Mouse (Mus musculus): Measurements from ENCODE around the gene Scaf1.

Gene Scaf1

DNA sequence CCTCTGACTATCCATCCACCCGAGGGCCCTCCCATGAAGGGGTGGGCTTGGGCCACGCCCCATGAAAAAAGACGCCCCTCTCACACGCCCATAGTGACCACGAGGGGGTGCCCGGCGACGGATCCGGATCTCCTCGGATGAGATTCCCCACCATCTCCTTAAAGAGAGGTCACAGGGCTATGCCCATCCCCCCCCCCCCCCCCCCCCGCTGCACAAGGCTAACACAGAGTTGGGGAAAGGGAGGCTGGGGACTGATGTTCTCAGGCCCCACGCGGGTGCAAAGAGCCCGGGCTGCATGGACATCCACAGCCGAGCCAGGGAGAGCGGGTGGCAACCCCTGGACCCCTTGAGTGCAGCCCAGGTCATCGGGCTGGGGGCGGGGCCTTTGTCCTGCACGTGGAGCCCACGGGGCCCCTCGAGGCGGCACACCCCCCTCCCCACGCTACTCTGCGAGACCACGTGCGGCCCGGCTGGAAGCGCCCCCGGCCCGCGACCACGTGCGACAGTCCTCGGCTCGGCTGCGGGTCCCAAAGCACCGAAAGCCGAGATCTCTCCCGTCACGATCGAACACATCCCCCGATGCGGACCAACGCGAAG is 30.5 kb downstream of the Scaf1 start:
- in situ Hi-C loops (cut with MboI, MseI): no loop called here

DNA sequence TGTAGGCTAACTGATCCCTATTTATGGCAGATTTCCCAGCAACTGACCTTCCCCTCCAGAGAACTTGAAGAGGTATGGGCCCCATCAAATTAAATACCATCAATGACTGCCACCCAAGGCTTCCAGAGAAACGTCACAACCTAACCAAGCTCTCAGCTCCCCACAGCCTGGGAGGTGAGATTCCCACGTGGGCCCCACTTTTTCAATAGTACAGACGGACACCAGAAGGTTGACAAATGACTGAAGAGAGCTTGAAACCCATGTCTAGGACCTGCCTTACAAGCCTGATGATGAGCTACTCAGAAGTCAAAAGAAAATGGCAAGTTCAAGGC is 31.4 kb downstream of the Scaf1 start:
- in situ Hi-C loops (cut with MboI, MseI): no loop called here

DNA sequence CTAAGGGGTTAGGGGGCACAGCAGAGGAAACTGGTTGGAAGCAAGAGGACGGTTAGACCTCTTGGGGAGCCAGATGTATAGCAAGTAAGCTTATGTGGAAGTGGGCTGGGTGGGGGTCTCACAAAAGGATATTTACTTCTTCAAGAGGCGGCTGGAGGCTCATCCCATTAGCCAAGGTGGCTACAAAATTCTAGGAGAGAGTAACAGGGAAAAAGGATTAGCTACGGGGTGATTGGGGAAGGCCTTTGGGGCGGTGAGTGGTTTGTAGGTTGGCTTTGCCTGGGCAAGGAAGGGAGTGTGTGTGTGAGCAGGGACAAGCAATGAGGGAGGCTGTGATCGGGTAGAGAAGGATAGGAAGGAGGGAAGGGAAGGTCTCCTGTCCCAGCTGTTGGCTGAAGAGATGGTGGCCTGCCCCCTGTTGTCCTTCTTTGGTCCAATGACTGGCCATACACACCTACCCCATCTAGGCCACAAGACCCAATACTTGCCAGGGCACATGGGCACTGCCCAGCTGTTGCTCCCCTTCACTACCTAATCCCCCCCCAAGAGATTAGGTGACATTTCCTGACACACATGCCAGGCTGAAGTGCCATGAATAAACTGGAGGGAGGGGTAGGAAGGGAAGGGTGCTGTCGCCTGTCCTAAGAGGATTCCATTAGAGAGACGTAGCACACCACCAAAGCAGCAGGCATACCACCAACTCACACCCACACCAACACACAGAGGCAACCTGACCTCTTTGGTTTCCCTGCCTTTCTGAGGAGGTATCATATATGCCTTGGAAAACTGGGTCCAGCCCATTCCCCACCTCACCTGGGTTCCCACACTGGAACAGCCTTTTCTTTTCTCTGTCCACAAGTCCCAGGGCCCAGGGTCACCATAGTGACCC is 32.0 kb downstream of the Scaf1 start:
- in situ Hi-C loops (cut with MboI, MseI): no loop called here

DNA sequence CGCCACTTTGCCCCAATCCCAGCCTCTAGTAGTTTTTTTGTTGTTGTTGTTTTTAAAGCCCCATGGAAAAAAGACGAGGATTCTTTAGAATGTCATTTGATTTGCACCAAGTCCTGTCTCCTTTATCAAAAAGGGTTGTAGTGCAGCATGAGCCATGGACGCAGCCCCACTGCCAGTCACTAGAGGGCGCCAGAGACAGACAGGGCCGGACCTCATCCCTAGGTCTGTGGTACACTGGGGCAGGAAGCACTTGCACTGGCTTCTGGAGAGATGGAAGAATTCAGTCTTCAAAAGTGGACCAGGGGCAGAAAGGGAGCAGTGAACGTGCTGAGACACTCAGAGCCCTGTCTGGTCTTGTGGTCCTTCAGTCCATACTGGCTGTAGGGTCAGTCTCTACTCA is 33.1 kb downstream of the Scaf1 start:
- in situ Hi-C loops (cut with MboI, MseI): no loop called here

DNA sequence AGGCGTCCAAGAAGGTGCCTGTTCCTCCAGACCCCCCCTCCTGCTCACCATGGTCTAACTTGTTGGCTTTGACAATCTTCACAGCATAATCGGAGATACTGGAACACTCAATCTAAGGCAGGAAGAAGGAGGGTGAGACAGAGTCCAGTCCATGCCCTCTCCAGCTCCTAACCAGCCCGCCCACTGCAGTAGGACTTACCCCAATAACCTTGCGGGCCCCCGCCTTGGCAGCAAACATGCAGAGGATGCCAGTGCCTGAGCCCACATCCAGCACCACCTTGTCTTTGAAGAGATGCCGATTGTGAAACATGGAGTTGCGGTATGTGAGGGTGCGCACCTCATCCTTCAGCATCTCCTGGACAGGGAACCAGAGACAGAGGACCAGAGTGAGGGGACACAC is 34.6 kb downstream of the Scaf1 start:
- in situ Hi-C loops (cut with MboI, MseI): no loop called here

DNA sequence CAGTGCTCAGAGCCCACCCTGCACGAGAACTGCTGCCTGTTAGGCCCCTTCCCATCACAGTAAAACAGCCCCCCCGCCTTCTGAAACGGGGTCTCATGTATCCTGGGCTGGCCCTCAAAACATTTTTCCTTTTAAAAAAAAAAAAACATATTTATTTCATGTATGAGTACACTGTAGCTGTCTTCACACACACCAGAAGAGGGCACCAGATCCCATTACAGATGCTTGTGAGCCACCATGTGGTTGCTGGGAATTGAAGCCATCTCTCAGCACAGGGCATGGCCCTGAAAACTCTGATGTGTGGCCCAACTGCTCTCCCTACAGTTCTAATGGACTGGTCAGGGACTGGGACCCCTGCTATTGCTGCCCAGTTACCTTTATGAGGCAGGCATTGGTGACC is 37.9 kb downstream of the Scaf1 start:
- in situ Hi-C loops (cut with MboI, MseI): no loop called here

DNA sequence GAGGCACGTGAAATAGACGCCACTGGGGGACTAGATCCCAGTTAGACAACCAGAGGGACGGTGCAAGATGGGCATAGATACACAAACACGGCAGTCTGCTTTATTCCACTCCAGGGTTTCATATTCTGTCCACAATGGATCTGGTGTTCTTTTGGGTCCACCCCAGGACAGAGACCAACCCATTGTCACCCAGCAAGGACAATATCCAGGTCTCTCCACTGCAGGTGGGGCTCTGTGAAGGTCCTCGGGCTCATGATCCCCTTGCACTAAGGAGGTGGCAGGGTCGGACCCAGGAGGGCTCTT is 41.1 kb downstream of the Scaf1 start:
- in situ Hi-C loops (cut with MboI, MseI): no loop called here

DNA sequence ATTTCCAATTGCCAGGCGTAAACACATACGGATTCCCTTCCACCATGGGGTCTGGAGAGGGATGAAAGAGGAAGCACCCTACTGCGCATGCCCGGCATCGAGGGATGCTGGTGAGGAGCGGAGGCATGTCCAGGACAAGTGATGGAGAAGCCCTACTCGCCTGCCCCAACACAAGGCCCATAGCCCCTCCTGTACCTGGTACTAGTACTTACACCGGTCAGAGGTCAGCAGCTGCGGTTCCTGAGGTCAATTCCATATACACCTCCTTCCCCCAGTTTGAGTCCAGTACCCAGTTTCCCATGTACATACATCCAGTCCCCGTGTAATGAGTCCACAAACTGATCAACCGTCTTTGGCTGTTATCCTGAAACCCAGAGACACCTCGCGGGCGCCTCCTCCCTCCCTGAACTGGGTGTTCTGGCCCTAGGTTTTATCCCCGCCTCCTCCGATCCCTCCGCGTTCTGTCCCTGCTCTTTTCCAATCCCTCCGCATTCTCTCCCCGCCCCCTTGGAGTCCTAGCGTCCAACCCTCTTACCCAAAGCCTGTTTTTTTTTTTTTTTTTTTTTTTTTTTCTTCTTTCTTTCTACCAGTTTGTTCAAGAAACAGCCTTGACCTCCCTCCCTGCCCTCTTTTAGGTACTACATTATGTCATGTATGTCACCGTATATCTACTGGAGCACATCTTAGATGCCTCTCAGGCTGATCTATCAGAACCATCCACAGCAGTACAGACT is 41.6 kb downstream of the Scaf1 start, which contains the start of gene Cpt1c:
Gene Cpt1c, minus strand, starts transcription at position 469 of the 734 bp plus-strand sequence.
- in situ Hi-C loops (cut with MboI, MseI): no loop called here

DNA sequence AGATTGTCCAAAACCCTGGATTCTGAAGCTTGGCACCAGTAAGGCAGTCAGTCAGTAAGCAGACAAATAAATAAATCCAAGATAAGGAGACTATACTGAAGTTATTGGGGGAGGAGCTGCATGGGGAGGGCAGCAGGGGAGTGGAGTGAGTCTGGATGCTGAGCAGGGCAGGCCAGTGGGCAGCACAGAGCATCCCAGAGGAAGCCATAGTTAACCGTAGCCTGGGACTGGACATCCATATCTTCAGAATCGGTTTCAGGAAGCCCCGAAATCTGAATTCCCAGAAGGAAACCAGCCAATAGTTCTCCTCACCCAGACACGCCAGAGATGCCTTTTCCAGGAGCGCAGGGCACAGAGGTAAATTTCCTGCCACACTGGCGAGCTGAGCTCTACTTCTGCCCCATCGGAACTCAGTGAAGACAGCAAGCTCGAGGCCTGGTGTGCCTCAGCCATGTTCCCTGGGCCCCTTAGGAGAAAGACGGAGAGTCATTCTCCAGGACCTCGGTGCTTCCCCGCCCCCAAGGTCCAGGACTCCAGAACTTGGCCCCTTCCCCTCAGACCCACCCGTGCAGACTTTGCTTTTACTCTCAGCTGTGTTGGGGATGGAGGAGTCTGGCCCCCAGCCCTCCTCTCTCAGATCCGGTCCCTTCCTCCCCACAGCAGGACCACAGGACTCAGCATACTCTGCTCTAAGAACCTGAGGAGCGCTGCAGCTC is 42.6 kb downstream of the Scaf1 start:
- in situ Hi-C loops (cut with MboI, MseI): no loop called here

DNA sequence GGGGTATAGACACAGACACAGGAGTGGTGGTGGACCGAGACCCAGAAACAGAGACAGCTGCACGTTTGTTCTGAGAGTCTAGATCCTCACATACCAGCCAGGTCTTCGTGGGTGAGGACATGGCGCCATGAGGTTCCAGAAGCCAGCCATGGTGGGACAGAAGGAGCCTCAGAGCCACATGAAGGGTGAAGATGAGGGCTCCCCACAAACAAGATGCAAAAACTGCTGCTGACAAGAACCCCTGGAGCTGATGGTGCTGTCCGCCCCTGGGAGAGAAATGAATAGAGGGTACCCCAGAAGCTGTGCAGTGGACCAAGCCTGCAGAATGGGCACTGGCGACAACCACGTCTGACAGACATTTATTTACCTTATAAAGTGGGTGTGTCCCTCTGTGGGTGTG is 45.0 kb downstream of the Scaf1 start:
- in situ Hi-C loops (cut with MboI, MseI): no loop called here

DNA sequence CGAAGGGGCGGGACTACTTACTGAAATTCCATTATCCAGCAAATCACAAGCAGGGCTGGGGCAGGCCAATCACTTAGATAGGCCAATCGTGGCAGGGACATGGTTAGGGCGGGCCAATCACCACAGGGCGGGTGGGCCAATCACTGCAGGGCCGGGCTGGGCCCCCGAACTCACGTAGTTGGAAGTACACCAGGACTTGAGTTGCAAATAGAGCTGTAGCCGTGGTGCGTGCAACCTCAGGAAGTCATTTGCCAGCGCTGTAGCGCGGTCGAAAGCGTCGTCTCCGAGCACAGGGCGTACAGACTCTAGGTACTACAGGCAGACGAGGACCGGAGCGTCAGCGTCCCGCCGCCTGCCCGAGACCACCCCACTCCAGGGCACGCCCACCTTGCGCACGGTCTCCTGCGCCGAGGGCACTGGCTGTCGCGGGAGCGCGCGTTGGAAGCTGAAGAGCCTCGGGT is 45.9 kb downstream of the Scaf1 start:
- in situ Hi-C loops (cut with MboI, MseI): no loop called here

DNA sequence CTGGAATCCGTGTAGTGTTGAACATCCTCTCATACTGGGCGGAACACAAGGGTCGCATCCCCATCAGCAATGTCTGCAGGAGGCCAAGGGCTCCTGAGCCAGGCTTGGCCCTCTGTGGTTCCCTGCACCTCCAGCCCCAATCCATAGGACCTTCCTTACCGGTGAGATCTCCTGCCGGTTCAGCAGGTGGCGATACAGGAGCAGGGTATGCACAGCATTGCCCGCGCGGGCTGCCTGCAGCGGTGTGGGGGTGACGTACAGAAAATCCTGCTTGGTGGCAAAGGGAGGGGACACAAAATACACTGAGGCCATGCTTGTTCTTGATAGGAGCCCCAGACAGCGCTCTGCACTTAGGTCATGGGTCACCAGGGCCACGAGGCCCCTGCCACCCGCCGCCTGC is 49.5 kb downstream of the Scaf1 start:
- in situ Hi-C loops (cut with MboI, MseI): no loop called here

DNA sequence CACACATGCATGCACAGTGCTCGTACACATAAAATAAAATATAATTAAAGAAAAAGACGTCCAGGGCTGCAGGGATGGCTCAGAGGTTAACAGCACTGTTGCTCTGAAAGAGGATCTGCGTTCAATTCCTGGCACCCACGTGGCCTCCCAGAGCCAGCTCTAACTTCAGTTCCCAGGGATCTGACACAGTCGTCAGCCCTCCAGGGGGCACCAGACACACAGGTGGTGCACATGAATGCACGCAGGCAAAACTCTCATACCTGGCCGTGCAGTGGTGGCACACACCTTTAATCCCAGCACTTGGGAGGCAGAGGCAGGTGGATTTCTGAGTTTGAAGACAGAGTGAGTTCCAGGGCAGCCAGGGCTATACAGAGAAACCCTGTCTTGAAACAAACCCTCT is 50.2 kb downstream of the Scaf1 start:
- in situ Hi-C loops (cut with MboI, MseI): no loop called here

DNA sequence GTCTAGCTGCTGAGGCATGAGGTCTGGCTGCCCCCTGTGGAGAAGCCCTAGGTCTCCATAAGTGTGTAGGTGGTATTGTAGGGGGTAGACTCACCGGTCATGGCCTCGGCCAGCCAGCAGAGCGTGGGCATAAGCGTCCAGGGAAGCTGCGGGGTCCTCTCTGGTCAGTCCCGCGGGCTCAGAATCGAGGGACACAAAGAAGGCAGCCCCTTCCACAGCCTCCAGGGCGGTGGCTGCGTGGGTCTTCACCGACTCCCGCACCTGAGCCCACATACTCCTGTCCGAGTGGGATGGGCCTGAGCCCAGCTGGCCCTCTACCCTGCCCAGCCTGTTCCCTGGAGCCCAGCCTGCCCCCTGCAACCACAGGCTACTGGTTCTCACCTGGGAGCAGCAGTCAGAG is 51.2 kb downstream of the Scaf1 start:
- in situ Hi-C loops (cut with MboI, MseI): no loop called here

DNA sequence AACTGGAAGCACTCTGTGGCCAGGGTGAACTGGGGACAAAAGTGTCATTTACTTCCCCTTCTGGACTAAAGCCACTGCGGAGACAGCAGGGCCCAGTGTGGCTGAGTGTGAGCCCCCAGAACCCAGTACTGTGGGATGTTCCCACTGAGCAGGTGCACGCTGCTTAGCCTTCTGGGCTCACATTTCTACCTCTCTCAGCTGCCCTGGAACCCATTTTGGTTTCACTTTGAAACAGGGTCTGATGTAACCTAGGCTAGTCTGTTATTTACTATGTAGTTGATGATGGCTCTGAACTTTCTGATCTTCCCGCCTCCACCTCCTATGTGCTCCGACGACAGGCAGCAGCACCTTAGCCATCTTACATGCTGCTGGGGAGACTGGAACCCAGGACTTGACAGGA is 53.3 kb downstream of the Scaf1 start:
- in situ Hi-C loops (cut with MboI, MseI): no loop called here

DNA sequence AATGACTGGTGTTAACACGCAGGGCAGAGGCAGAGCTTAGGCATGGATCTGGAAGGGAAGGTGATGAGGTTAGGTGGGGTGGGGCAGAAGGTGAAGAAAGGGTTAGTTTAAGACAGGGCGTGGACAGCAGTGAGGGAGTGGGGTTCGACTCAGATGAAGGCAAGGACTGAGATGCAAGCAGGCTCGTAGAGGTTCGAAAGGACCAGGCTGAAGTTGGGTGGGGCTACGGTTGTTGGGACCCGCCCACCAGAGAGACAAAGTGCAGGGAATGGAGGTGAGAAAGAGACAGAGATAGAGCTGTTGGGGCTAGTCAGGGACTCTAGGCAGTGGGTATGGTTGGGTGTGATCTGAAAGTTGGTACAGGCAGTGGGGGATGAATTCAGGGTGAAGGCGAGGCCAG is 53.8 kb downstream of the Scaf1 start:
- in situ Hi-C loops (cut with MboI, MseI): no loop called here

DNA sequence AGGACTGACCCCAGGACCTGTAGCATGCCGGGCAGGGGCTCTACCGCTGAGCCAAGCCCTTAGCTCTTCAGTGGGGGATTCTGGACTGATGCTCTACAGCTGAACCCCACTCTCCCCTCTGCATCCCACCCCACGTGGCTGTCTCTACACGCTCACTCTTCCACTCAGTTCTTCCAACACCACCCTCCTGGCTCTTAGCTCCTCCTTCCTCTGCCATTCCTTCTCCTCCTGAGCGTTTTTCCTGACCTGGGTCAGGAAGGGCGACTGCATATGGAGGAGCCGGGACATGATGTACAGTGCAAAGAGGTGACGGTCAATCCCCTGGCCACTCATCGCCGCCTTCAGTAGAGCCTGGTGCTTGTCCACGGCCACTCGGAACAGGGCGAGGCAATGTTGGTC is 55.7 kb downstream of the Scaf1 start:
- in situ Hi-C loops (cut with MboI, MseI): no loop called here

DNA sequence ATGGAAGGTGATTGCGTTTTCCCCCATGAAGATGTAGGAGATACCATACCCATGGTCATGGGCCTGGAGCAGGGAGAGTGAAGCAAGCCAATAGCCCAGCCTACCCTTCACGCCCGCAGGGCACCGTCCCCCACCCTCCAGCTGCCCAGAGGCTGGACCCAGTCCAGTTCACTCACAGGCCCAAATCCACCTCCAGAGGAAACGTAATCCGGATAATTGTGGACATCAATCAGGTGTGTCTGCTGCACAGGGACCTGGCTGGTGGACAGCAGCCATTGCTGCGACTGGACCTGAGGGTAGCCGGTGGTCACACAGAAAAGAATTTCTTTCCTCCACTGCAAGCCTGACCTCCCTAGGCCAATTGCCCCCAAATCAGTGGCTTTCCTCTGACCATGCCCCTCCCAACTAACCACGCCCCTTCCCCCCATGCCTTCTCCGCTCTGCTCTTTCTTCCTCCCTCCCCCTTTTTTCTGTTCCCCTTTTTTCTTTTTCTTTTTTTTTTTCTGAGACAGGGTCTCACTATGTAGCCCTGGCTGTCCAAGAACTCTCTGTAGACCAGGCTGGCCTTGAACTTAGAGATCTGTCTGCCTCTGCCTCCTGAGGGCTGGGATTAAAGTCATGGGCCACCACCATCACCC is 56.2 kb downstream of the Scaf1 start:
- in situ Hi-C loops (cut with MboI, MseI): loop anchor here (5.0 to 10.0 kb wide), 2 partner anchors 43 to 235 kb away; no protein-coding TSS in a partner anchor

DNA sequence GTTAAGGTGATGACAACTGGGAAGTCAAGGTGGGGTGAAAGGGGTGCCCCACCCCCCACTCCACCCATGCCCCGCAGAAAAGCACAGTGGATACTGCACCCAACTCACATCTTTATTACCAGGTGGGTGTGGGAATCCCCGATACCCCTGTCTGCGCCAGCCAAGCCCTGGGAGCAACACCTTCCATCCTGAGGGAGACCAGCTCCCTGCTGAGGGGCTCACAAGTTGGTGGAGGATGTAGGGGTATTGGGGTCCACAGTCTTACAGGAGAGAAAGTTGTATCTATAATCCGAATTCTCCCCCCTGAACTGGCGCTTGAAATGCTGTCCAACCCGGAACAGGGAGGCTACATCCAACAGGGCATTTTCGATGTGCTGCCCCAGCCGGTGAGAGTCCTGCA is 56.9 kb downstream of the Scaf1 start:
- in situ Hi-C loops (cut with MboI, MseI): loop anchor here (5.0 to 10.0 kb wide), 2 partner anchors 42 to 234 kb away; no protein-coding TSS in a partner anchor

DNA sequence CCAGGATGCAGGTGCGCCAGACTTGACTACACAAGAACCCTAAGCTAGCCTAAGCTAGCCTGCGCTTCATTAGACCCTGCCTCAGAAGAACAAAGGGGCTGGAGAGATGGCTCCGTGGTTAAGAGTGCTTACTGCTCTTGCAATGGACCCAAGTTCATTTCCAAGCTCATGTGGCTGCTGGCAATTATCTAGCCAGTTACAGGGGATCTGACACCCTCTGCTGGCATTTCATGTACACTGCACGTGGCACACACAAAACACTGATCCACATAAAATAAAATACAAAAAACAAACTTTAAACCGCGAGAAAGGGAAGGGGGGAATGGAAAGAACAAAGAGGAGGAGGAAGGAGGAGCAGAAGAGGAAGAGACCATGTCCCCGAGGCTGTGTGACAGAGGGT is 58.0 kb downstream of the Scaf1 start:
- in situ Hi-C loops (cut with MboI, MseI): loop anchor here (5.0 to 10.0 kb wide), 2 partner anchors 41 to 233 kb away; no protein-coding TSS in a partner anchor

DNA sequence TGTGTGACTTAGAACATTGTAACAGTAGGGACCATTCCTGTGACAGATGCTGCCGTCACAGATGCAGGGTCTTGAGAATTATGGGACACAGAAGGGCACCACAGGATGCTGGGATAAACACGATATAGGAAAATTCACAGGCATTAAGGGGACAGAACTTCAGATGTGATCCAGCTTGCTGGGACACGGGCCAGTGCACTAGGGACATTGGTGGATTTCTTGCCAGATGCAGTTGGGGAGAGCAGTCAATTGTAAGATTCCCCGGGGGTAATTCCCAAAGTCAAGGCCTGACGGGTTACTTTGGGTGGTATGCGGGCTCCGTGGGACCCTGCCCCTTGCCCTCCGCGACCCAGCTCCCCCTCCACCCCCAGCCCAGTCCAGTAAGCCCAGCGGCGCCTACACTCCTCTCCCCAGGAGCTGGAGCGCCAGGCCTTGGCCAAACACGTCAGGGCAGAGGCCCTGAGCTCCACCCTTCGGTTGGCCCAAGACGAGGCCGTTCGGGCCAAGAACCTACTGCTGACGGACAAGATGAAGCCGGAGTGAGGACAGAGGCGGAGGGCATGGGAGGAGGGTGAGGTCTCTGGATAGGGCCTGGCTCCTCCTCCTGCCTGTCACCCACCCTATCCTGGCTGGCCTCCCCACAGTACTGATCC is 58.9 kb downstream of the Scaf1 start:
- in situ Hi-C loops (cut with MboI, MseI): loop anchor here (5.0 to 10.0 kb wide), 2 partner anchors 40 to 233 kb away; no protein-coding TSS in a partner anchor
